Mouse (Mus musculus) intestine, embryonic 16.5 days (tissue): ENCODE results near the gene Ddias. TPM values are rescaled to one million over a fixed set of nuclear protein-coding genes. Genes with fewer than 3 reads are reported as not detected.

Experiments used
- ATAC-seq: fragments of 200-750 bp; cut with Nextera tagmentation; 2 replicates; pipeline ENCODE4 v1.8.0; 2017; ENCODE audit warnings: moderate TSS enrichment, moderate library complexity
- H3K27ac ChIP-seq: fragments of 300-500 bp; sonication (generic); 2 replicates; pipeline ENCODE4 v1.5.1; 2014; ENCODE audit warnings: mild to moderate bottlenecking, low read length
- H3K27me3 ChIP-seq: fragments of 300-500 bp; sonication (generic); replicated peaks from 2 replicates; pipeline ENCODE4 v1.6.1; 2014; ENCODE audit warnings: low read length, control low read depth, mixed read lengths; ENCODE audit not compliant: control insufficient read depth, insufficient read depth
- H3K36me3 ChIP-seq: fragments of 300-500 bp; sonication (generic); 2 replicates; pipeline ENCODE4 v1.6.1; 2014; ENCODE audit warnings: low read length, control low read depth; ENCODE audit not compliant: control insufficient read depth, insufficient read depth
- H3K4me1 ChIP-seq: fragments of 300-500 bp; sonication (generic); 2 replicates; pipeline ENCODE4 v1.6.1; 2014; ENCODE audit warnings: low read length, control low read depth, mixed read lengths; ENCODE audit not compliant: control insufficient read depth, insufficient read depth
- H3K4me2 ChIP-seq: fragments of 300-500 bp; sonication (generic); 2 replicates; pipeline ENCODE4 v1.6.1; 2014; ENCODE audit warnings: low read depth, low read length, control low read depth
- H3K4me3 ChIP-seq: fragments of 300-500 bp; sonication (generic); 2 replicates; pipeline ENCODE4 v1.5.1; 2014; ENCODE audit warnings: mild to moderate bottlenecking, low read length
- H3K9ac ChIP-seq: fragments of 300-500 bp; sonication (generic); 2 replicates; pipeline ENCODE4 v1.6.1; 2014; ENCODE audit warnings: low read depth, low read length
- H3K9me3 ChIP-seq: fragments of 300-500 bp; sonication (generic); 2 replicates; pipeline ENCODE4 v1.6.1; 2016; ENCODE audit warnings: low read length, control low read depth; ENCODE audit not compliant: control insufficient read depth
- WGBS: fragments of 180-500 bp; shearing (Covaris S2); extraction: QIAGEN DNeasy Blood & Tissue Kit; methylation state at CpG from one replicate; pipeline ENCODE4 v1.1.7; 2014; 5-methylcytosine and 5-hydroxymethylcytosine counted together
- polyA plus RNA-seq: library from polyadenylated mRNA; unstranded; fragments of >200 nt; fragmentation: Nextera tagmentation; extraction: Ambion mirVana; gene quantifications from 2 replicates; pipeline ENCODE4 v1.2.1, GENCODE M21; 2015

Ddias gene
- polyA plus RNA-seq, 1 experiment from 2014 or later, result 9.2 TPM

- H3K4me2 ChIP-seq, result no peak overlapping the region
- no peaks in the 10 kb centered on the region for H3K27me3 ChIP-seq
- no peak for ATAC-seq
Measured at GRCm38 (mm10) chr7:92817242-92817641, 56.8 kb downstream of the Ddias start.

GRCm38 (mm10) chr7:92811667-92812279, 62.3 kb downstream of the Ddias start:
- peak; percentile 61 for ATAC-seq

More at GRCm38 (mm10) chr7:92817242-92817641, 56.8 kb downstream of the Ddias start:
- H3K4me1 ChIP-seq, result peaks cover 15% of the 10 kb centered on the region; the same call in 1 of the 2 replicates
- WGBS, result 71% methylated on average over 2 of the region's 2 CpGs
- no peak overlapping the region for H3K9ac ChIP-seq
- no peak overlapping the region for H3K4me3 ChIP-seq
- no peaks in the 10 kb centered on the region for H3K9me3 ChIP-seq
- no peaks in the 10 kb centered on the region for H3K36me3 ChIP-seq
- H3K27ac ChIP-seq, result no peak overlapping the region

More at GRCm38 (mm10) chr7:92811667-92812279, 62.3 kb downstream of the Ddias start:
- Histone ChIP-seq H3K9me3 (no peaks in the 10 kb centered on the region), H3K4me1 (peaks cover 1% of the 10 kb centered on the region; the same call in 1 of the 2 replicates), H3K27me3 (no peaks in the 10 kb centered on the region), H3K36me3 (no peaks in the 10 kb centered on the region), H3K4me3 (no peak overlapping the region), H3K9ac (no peak overlapping the region), H3K27ac (no peak overlapping the region), H3K4me2 (no peak overlapping the region)
- 75% methylated on average over 7 of the region's 7 CpGs for WGBS

Other genes with a start within 250 kb of the Ddias start
- gene Ankrd42, start 237.1 kb downstream of the Ddias start, polyA plus RNA-seq, result 2.9 and 3.1 TPM in 2 replicates
- gene Pcf11, start 204.3 kb downstream of the Ddias start, polyA plus RNA-seq, result 15.4 and 15.9 TPM in 2 replicates
- gene Rab30, start 132.6 kb downstream of the Ddias start, polyA plus RNA-seq, result 30.3 and 37.3 TPM in 2 replicates
- gene Prcp, start 223 bp upstream of the Ddias start, polyA plus RNA-seq, result 22.8 and 25.3 TPM in 2 replicates
- 2.0 and 2.2 TPM in 2 replicates for gene Fam181b, start 205.6 kb upstream of the Ddias start, polyA plus RNA-seq